Comparison of ENCODE assay signal across 9 mouse cellular contexts in the genomic region with DNA sequence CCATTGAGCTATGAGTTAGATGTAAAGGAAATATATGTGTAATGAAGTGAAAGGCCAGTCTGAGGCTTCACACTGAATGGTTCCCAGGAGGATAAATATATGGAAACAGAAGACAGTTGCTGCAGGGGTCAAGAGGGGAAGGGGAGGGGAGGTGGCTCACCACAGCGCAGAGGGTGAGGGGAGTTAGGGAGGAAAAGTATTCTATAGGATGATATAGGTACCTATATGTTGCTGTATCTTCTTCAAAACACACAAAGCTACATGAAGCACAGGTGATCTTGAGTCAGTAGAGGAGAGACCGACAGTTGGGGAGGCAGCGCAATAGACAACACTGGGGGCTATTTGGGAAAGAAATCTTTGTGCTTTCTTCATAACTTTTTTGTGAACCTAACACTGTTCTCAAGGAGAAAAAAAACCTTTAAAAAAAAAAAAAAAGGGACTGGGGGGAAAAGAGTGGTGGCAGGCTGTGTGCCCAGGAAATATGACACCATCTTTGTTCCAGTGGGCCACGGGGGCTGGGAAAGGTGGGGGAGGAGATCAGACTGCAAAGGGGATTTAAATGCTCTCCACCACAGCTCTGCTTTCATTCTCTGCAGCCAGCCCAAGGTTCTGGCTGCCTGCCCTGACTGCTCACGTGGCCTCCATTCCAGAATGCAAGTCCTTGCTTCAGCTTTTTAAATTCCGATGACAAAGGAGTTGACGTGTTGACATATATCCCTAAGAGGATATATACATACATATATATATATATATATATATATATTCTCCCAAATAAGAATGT.
DNase-seq lines count a peak whose midpoint lies in the region; ATAC-seq and TF ChIP-seq lines count a peak whose summit lies in the region.
"Had no signal": no experiment of that assay in that cellular context is flagged by ENCODE, and none has a peak within 500 bp of the region (broad histone marks: within the 10 kb centered on the region; RNA-seq: fewer than 3 reads in every experiment).

No protein-coding gene starts in this region.

- 0 out of 2 replicates have a peak overlapping the region, but pooled peaks have one; percentile 10 for H3K4me2 ChIP-seq in forebrain, embryonic 12.5 days
- H3K4me2 ChIP-seq in midbrain, embryonic 12.5 days (replicated peaks): no peak overlapping the region; the same call in 1 of the 2 replicates
- no peak overlapping the region for H3K4me2 ChIP-seq in stomach, embryonic 16.5 days (ENCODE audit: low read depth, low read length)

- ATAC-seq in forebrain, embryonic 12.5 days (ENCODE audit: low FRiP score): peak; percentile 92; the same call in 1 of the 2 replicates
- ATAC-seq in midbrain, embryonic 12.5 days (ENCODE audit: low FRiP score, low read depth): peak; percentile 90
- ATAC-seq in stomach, embryonic 16.5 days (ENCODE audit: insufficient read depth, low FRiP score): peak; percentile 53; the same call in 1 of the 2 replicates
- no peak for ATAC-seq in activated CD4-positive, CD25-positive, alpha-beta regulatory T cell, adult 4 months
- ATAC-seq: Patski had no signal

- peak; percentile 12 for DNase-seq in ovary, adult 18-20 months (ENCODE audit: low spot score)
- DNase-seq in ovary, postnatal 10 days (ENCODE audit: low spot score): no peak
- peak; percentile 86 for DNase-seq in heart, postnatal 4 days
- peak; percentile 36 to 50 for DNase-seq in left cerebral cortex, adult 2 months (ENCODE audit: extremely low spot score in 1 of 2, low spot score in 2 of 2)

- peaks cover 24% of the 10 kb centered on the region for H3K4me1 ChIP-seq in forebrain, embryonic 12.5 days
- peaks cover 22% of the 10 kb centered on the region for H3K4me1 ChIP-seq in midbrain, embryonic 12.5 days
- H3K4me1 ChIP-seq in stomach, embryonic 16.5 days (ENCODE audit: control insufficient read depth, insufficient read depth, low read length): 0 out of 2 replicates have a peak, but pooled peaks cover 3% of the 10 kb centered on the region

- 16% methylated on average over 7 of the region's 7 CpGs for WGBS in forebrain, embryonic 12.5 days
- WGBS in midbrain, embryonic 12.5 days: 18% methylated on average over 7 of the region's 7 CpGs
- 25% methylated on average over 7 of the region's 7 CpGs for WGBS in stomach, embryonic 16.5 days

- TF ChIP-seq CTCF in left cerebral cortex, adult 2 months (IDR thresholded peaks at IDR 0.05): no peak

- H3K4me3 ChIP-seq in forebrain, embryonic 12.5 days (replicated peaks): no peak overlapping the region
- H3K4me3 ChIP-seq in left cerebral cortex, adult 2 months: no peak overlapping the region
- H3K4me3 ChIP-seq in midbrain, embryonic 12.5 days: no peak overlapping the region
- H3K4me3 ChIP-seq in stomach, embryonic 16.5 days (replicated peaks; ENCODE audit: low read length): no peak overlapping the region

- no peaks in the 10 kb centered on the region for H3K36me3 ChIP-seq in forebrain, embryonic 12.5 days (replicated peaks)
- no peaks in the 10 kb centered on the region for H3K36me3 ChIP-seq in midbrain, embryonic 12.5 days
- H3K36me3 ChIP-seq in stomach, embryonic 16.5 days (ENCODE audit: control insufficient read depth, insufficient read depth, low read length): no peaks in the 10 kb centered on the region

- no peaks in the 10 kb centered on the region for H3K9me3 ChIP-seq in forebrain, embryonic 12.5 days
- no peaks in the 10 kb centered on the region for H3K9me3 ChIP-seq in midbrain, embryonic 12.5 days
- H3K9me3 ChIP-seq in stomach, embryonic 16.5 days (replicated peaks; ENCODE audit: control insufficient read depth, low read length): no peaks in the 10 kb centered on the region

- no peak overlapping the region for H3K9ac ChIP-seq in forebrain, embryonic 12.5 days
- H3K9ac ChIP-seq in midbrain, embryonic 12.5 days (replicated peaks): no peak overlapping the region
- H3K9ac ChIP-seq in stomach, embryonic 16.5 days (ENCODE audit: low read length): no peak overlapping the region

- intact Hi-C loops in left cerebral cortex, adult 2 months (cut with DNase I): loop anchor here (5.0 kb wide), 1 partner anchor 98 kb away; no protein-coding TSS in a partner anchor

- no peaks in the 10 kb centered on the region for H3K27me3 ChIP-seq in forebrain, embryonic 12.5 days
- no peaks in the 10 kb centered on the region for H3K27me3 ChIP-seq in midbrain, embryonic 12.5 days
- no peaks in the 10 kb centered on the region for H3K27me3 ChIP-seq in stomach, embryonic 16.5 days (ENCODE audit: control insufficient read depth, insufficient read depth, low read length)
- H3K27me3 ChIP-seq: Patski had no signal

- peak overlapping the region; percentile 65; the same call in 1 of the 2 replicates for H3K27ac ChIP-seq in forebrain, embryonic 12.5 days
- H3K27ac ChIP-seq in left cerebral cortex, adult 2 months: no peak overlapping the region
- no peak overlapping the region for H3K27ac ChIP-seq in midbrain, embryonic 12.5 days (replicated peaks)
- H3K27ac ChIP-seq in stomach, embryonic 16.5 days (ENCODE audit: low read length): no peak overlapping the region
